Mouse (Mus musculus) embryo, embryonic 11 days (tissue): ENCODE data around the gene Ccna1.

Experiments
- DNase-seq: peaks from one replicate; pipeline ENCODE4 v3.0.0-alpha.2; 2015

Gene Ccna1

GRCm38 (mm10) chr3:55064396-55064795 is 9.1 kb upstream of the Ccna1 start:
- DNase-seq, result peak; percentile 86

DNA sequence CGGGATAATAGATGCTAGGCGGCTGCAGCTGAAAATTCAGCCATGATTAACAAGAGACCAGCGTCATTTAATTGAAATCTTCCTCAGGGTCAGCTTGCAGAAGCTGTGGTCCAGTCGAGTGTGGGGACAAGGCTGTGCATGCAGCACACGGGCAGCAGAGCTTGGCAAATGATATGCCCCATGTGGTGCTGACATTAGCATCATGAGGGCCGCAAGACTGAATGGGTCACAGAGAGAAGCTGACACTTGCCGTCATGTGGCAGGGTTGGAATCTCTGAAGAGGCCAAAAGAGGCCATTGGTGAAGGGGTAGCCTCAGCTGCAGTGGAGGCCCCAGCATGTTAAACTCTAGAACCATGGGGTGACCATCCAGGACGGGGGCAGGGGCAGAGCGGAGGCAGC is 7.4 kb upstream of the Ccna1 start:
- DNase-seq, result no peak

- no peak for DNase-seq
These were observed 1.1 kb upstream of the Ccna1 start for GRCm38 (mm10) chr3:55056376-55056775.

DNA sequence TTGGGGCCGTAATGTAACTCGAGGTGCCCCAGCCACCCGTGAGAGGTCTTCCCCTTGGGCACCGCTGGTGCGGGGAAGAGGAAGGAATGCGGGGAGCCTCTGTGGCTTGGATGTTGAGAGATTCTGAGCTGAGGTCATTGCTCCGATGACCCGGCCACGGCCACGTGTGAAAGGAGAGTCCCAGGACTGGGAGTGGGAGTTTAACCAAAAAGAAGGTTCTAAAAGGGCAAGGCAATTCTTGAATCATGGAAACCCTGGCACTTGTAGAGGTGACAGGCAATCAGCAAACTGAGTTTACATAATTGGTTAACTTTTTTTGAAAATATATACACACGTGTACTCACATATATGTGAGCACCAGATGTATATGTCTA is 433 bp upstream of the Ccna1 start:
- no peak for DNase-seq

DNA sequence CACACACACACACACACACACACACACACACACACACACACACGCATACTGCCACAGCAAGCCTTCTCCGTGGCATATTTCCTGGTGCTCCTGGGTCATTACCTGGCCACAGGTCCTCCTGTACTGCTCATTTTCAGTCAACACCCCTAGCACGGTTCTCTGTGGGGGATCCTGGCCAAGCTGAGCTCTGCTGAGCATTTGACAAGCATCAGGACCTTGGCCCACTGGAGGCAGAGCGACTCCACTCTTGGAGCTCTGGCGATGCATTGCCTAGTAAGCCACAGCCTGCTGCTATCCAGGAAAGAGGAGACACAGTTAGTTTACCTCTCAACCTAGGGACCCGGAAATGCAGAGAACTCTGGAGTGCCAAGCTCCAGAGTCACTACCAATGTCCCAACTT is 1.1 kb downstream of the Ccna1 start:
- no peak for DNase-seq

DNA sequence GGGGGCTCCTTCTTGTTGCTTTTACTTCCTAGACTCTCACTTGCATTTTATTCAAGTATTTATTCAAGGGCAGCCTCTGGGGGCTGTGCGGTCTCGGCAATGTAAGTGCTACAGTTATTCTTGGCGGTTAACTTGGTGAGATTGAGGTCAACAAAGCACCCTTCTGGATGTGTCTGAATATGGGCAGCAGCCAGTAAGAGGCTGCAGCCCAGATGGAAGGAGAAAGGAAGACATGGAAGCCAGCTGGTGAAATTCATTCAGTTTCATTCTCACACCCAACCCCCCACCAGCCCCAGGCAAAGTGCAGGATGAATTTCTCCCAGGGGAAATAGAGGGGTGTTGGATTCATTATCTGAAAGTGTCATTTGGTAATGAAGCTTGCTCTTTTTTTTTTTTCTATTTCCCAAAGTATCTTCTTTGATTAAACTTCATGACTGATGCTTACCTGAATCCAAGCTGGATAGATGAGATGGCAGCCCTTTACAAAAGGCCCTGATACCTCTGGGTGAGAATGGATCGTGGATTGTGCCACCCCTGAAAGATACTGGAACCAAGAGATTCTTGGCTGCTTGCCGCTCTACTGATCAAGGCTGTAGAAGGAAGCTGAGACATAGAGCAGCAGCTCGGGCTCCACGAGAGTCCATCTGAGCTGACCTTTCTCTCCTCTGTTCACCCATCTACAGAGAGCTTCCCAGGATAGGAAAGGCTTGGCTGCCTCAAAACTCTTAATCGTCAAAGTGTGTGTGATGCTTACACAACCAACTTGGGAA is 10.5 kb downstream of the Ccna1 start:
- DNase-seq, result peak; percentile 20

GRCm38 (mm10) chr3:55037608-55038007 is 17.7 kb downstream of the Ccna1 start:
- DNase-seq, result no peak

DNA sequence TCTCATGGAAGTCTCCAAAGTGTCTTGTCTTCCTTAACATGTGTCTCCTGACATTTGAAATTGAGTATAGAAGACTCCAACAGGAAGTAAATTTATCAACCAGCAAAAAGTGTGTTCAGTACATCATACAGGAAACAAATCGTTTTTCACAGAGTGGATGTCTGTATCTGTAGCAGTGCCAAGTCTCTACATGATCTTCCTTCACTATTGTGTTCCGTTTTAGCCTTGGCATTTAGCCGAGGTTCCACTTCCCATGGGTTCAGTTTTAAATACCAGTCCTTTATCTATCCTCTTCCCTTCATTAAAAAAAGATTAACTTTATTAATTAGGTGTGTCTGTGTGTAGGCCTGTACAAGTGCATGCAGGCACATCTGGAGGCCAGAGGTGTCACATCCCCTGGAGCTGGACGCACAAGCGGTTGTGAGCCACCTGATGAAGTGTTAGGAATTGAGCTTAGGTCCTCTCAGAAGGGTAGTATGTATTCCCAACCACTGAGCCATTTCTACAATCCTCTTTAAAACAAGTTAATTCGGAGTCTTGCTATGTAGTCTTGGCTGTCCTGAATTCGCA is 27.9 kb downstream of the Ccna1 start:
- DNase-seq, result no peak

GRCm38 (mm10) chr3:55025502-55025901 is 29.8 kb downstream of the Ccna1 start:
- DNase-seq, result no peak

DNA sequence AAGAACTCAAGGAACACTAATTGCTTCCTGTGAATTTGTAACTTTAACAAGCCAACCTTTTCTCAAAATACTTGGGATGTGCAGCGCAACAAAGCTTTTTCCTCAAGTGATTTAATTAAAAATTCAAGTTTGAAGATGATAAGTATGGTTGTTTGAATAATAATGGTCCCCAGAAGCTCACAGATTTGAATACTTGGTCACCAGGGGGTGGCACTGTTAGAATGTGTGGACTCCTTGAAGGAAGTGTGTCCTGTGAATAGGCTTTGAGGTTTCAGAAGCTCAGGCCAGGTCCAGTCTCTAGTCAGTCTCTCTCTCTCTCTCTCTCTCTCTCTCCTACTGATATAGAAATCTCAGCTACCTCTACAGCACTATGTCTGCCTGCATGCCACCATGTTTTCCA is 32.0 kb downstream of the Ccna1 start:
- DNase-seq, result no peak

- DNase-seq, result no peak
These were observed 33.1 kb downstream of the Ccna1 start for GRCm38 (mm10) chr3:55022247-55022646.

DNA sequence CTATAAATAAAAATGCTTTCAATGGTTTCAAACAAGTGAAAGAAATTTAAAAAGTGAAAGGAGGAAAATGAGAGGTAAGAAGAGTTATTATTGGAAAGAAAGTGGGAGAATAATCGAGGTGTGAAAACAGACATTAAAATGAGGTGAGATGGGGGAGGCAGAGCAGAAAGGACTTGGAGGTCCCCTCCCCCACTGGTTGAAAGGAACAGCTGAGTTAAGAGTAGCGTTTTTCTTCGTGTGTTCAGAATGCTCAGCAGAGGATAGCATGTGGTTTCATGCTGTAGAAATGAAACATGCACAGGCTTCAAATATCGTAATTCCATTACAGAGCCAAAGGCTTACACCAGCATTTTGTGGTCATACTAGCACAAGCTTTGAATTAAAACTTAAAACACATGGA is 42.8 kb downstream of the Ccna1 start:
- no peak for DNase-seq

DNA sequence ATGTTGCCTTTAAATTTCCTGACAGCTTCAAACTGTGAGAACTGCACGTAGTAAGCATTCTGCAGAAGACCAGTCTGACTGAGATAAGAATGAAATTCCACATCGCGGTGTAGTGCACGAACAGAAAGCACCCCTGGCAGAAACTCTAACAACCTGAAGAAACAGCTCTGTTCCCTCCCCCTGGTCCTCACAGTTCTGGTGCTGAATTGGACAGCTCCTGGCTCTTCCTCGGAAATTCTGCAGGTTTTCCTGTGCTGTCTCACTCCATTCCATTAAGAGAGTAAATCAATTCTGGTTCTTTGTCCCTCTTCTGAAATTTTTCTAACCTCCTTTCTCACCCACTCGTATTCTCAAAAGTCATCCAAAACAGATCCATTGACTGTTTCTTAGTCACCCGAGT is 43.6 kb downstream of the Ccna1 start:
- peak; percentile 75 for DNase-seq

GRCm38 (mm10) chr3:55008965-55009741 is 46.1 kb downstream of the Ccna1 start:
- no peak for DNase-seq

GRCm38 (mm10) chr3:55004036-55004435 is 51.3 kb downstream of the Ccna1 start:
- no peak for DNase-seq

- no peak for DNase-seq
These were observed 53.6 kb downstream of the Ccna1 start for GRCm38 (mm10) chr3:55001677-55002076.
